Mouse (Mus musculus) intestine, postnatal 0 days (tissue): ENCODE results near the gene Dyx1c1. TPM values are rescaled to one million over a fixed set of nuclear protein-coding genes. Genes with fewer than 3 reads are reported as not detected.

Experiments
- ATAC-seq: fragments of 200-750 bp; cut with Nextera tagmentation; 2 replicates; pipeline ENCODE4 v1.8.0; 2017; ENCODE audit warnings: mild to moderate bottlenecking, moderate TSS enrichment, moderate library complexity
- H3K27ac ChIP-seq: fragments of 300-500 bp; sonication (generic); 2 replicates; pipeline ENCODE4 v1.5.1; 2014; ENCODE audit warnings: mild to moderate bottlenecking, low read depth, low read length, moderate library complexity
- H3K27me3 ChIP-seq: fragments of 300-500 bp; sonication (generic); replicated peaks from 2 replicates; pipeline ENCODE4 v1.6.1; 2014; ENCODE audit warnings: low read length, mixed read lengths; ENCODE audit not compliant: control insufficient read depth, insufficient read depth
- H3K36me3 ChIP-seq: fragments of 300-500 bp; sonication (generic); 2 replicates; pipeline ENCODE4 v1.6.1; 2014; ENCODE audit warnings: mild to moderate bottlenecking, moderate library complexity; ENCODE audit not compliant: control insufficient read depth, insufficient read depth
- H3K4me1 ChIP-seq: fragments of 300-500 bp; sonication (generic); replicated peaks from 2 replicates; pipeline ENCODE4 v1.6.1; 2014; ENCODE audit warnings: antibody characterized with exemption, low read length, mixed read lengths; ENCODE audit not compliant: control insufficient read depth, insufficient read depth
- H3K4me2 ChIP-seq: fragments of 300-500 bp; sonication (generic); replicated peaks from 2 replicates; pipeline ENCODE4 v1.6.1; 2014; ENCODE audit warnings: low read depth, mild to moderate bottlenecking, moderate library complexity
- H3K4me3 ChIP-seq: fragments of 300-500 bp; sonication (generic); 2 replicates; pipeline ENCODE4 v1.5.1; 2014; ENCODE audit warnings: low read depth, low read length
- H3K9ac ChIP-seq: fragments of 300-500 bp; sonication (generic); 2 replicates; pipeline ENCODE4 v1.6.1; 2014; ENCODE audit warnings: mild to moderate bottlenecking, low read depth, low read length
- H3K9me3 ChIP-seq: fragments of 300-500 bp; sonication (generic); 2 replicates; pipeline ENCODE4 v1.6.1; 2016; ENCODE audit warnings: mixed run types; ENCODE audit not compliant: control insufficient read depth
- CTCF ChIP-seq: sonication (generic); IDR thresholded peaks from 2 replicates; pipeline ENCODE4 v1.5.1; 2016; ENCODE audit warnings: low read depth, mild to moderate bottlenecking, control low read depth, antibody characterized with exemption, moderate library complexity
- WGBS: fragments of 180-500 bp; shearing (Covaris S2); extraction: QIAGEN DNeasy Blood & Tissue Kit; methylation state at CpG from one replicate; pipeline ENCODE4 v1.1.7; 2014; 5-methylcytosine and 5-hydroxymethylcytosine counted together
- polyA plus RNA-seq: library from polyadenylated mRNA; unstranded; fragments of >200 nt; fragmentation: Nextera tagmentation; extraction: Ambion mirVana; gene quantifications from 2 replicates; pipeline ENCODE4 v1.2.1, GENCODE M21; 2015

Gene Dyx1c1
- polyA plus RNA-seq, 1 experiment from 2014 or later: 0.27 TPM

DNA sequence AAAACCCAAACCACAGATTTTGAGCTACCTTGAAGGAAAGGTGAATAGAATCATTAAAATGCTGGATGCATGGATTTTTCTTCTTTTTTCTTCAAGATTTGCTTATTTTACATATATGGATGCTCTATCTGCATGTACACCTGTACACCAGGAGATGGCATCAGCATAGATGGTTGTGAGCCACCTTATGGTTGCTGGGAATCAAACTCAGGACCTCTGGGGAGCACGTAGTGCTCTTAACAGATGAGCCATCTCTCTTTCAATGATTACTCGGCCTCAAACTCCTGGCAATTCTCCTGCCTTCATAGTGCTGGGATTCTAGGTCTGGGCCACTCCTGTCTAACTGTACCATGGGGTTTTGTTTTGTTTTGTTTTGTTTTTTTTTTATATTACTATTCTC lies 24.5 kb downstream of the Dyx1c1 start:
- H3K27me3 ChIP-seq: no peaks in the 10 kb centered on the region
- TF ChIP-seq CTCF: peak; percentile 40
- no peak overlapping the region for H3K27ac ChIP-seq
- H3K4me1 ChIP-seq: peaks cover 6% of the 10 kb centered on the region; the same call in 1 of the 2 replicates
- no peak overlapping the region for H3K4me2 ChIP-seq
- WGBS: 65% methylated on average over 2 of the region's 2 CpGs
- H3K9ac ChIP-seq: no peak overlapping the region
- no peak overlapping the region for H3K4me3 ChIP-seq
- no peaks in the 10 kb centered on the region for H3K36me3 ChIP-seq
- ATAC-seq: no peak
- no peaks in the 10 kb centered on the region for H3K9me3 ChIP-seq

GRCm38 (mm10) chr9:72985250-72986220 lies 26.9 kb downstream of the Dyx1c1 start, which contains the start of the genes Ccpg1os and Ccpg1:
Gene Ccpg1os (minus strand): TSS chr9:72985382.
Gene Ccpg1 (plus strand): TSS chr9:72985429.
- ATAC-seq: peak; percentile 99
- H3K27ac ChIP-seq: peak within 1 kb of the TSS; percentile 69
- WGBS: under 1% methylated on average over 88 of the region's 88 CpGs
- peak within 1 kb of the TSS; percentile 78 for H3K9ac ChIP-seq
- peak within 1 kb of the TSS; percentile 70 for H3K4me3 ChIP-seq
- peak within 1 kb of the TSS; percentile 90 for H3K4me2 ChIP-seq
- H3K36me3 ChIP-seq: no peaks in the 10 kb centered on the region
- H3K4me1 ChIP-seq: peaks cover 6% of the 10 kb centered on the region; the same call in 1 of the 2 replicates
- H3K27me3 ChIP-seq: no peaks in the 10 kb centered on the region
- no peaks in the 10 kb centered on the region for H3K9me3 ChIP-seq
- peak; percentile 47 for TF ChIP-seq CTCF

DNA sequence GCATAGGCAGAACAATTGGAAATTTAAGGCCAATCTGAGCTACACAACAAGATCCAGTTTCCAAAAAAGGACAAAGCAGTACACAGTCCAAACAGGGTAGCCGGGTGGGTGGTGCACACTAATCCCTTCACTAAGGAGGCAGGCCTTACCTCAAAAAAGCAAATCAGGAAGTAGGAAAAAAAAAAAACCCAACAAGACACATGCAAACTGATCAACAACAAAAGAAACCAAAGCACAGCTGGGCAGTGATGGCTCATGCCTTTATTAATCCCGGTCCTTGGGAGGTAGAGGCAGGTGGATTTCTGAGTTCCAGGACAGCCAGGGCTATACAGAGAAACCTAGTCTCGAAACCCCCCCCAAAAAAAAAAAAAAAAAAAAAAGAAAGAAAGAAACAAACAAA lies 29.1 kb downstream of the Dyx1c1 start:
- 59% methylated on average over 3 of the region's 3 CpGs for WGBS
- no peak overlapping the region for H3K4me3 ChIP-seq
- ATAC-seq: no peak
- H3K36me3 ChIP-seq: no peaks in the 10 kb centered on the region
- no peak overlapping the region for H3K4me2 ChIP-seq
- H3K4me1 ChIP-seq: peaks cover 6% of the 10 kb centered on the region; the same call in 1 of the 2 replicates
- H3K9ac ChIP-seq: no peak overlapping the region
- no peak for TF ChIP-seq CTCF
- no peaks in the 10 kb centered on the region for H3K27me3 ChIP-seq
- no peaks in the 10 kb centered on the region for H3K9me3 ChIP-seq
- H3K27ac ChIP-seq: no peak overlapping the region

DNA sequence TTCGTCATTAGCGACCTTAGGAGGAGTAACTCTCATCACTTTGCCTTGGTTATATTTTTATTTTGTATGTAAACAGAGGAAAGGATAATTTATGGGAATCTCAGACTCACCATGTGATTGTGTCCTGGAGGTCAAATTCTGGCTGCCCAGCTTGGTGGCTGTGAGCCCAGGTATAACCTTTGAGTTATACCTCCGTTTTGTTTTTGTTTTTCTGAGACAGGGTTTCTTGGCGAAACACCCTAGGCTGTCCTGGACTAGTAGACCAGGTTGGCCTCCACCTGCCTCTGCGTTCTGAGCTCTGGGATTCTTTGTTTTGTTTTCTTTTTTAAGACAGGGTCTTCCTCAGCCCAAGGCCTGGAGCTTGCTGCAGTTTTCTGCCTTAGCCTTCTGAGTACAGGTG lies 30.1 kb downstream of the Dyx1c1 start:
- Histone ChIP-seq H3K4me3 (no peak overlapping the region), H3K36me3 (no peaks in the 10 kb centered on the region), H3K4me1 (peaks cover 6% of the 10 kb centered on the region; the same call in 1 of the 2 replicates), H3K27me3 (no peaks in the 10 kb centered on the region), H3K27ac (no peak overlapping the region), H3K4me2 (no peak overlapping the region), H3K9me3 (no peaks in the 10 kb centered on the region), H3K9ac (no peak overlapping the region)
- WGBS: 88% methylated on average over 5 of the region's 5 CpGs
- TF ChIP-seq CTCF: no peak
- ATAC-seq: no peak

- no peak for ATAC-seq
Measured at GRCm38 (mm10) chr9:72991420-72991819, 32.8 kb downstream of the Dyx1c1 start.

DNA sequence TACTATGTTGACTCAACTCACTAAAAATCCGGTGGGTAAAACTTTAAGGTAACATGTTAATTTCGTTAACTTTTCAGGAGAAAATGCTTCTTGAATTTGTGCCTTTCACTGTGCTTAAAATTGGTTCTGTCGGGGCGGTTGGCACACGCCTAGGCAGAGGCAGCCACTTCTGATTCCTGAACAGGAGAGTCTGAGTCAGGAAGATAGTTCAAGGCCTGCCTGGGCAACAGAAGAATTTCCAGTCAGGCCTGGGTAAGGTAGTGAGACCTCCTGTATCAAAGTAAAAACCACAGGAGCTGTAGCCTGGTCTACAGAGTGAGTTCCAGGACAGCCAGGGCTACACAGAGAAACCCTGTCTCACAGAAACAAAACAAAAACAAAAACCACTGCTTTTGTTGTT lies 34.0 kb downstream of the Dyx1c1 start:
- H3K4me2 ChIP-seq: no peak overlapping the region
- no peaks in the 10 kb centered on the region for H3K9me3 ChIP-seq
- H3K27me3 ChIP-seq: no peaks in the 10 kb centered on the region
- H3K36me3 ChIP-seq: no peaks in the 10 kb centered on the region
- H3K27ac ChIP-seq: no peak overlapping the region
- no peak overlapping the region for H3K9ac ChIP-seq
- H3K4me1 ChIP-seq: no peaks in the 10 kb centered on the region
- no peak for ATAC-seq
- TF ChIP-seq CTCF: no peak
- H3K4me3 ChIP-seq: no peak overlapping the region
- 86% methylated on average over 5 of the region's 5 CpGs for WGBS

More at GRCm38 (mm10) chr9:72991420-72991819, 32.8 kb downstream of the Dyx1c1 start:
- H3K36me3 ChIP-seq: no peaks in the 10 kb centered on the region
- no peak overlapping the region for H3K9ac ChIP-seq
- no peak overlapping the region for H3K27ac ChIP-seq
- no peak overlapping the region for H3K4me2 ChIP-seq
- no peaks in the 10 kb centered on the region for H3K27me3 ChIP-seq
- no peaks in the 10 kb centered on the region for H3K4me1 ChIP-seq
- no peak overlapping the region for H3K4me3 ChIP-seq
- TF ChIP-seq CTCF: no peak
- no peaks in the 10 kb centered on the region for H3K9me3 ChIP-seq
- WGBS: 88% methylated on average over 2 of the region's 2 CpGs
